Mouse (Mus musculus) MEL (cell line): ENCODE results near the gene Nlgn1. TPM values are rescaled to one million over a fixed set of nuclear protein-coding genes. Genes with fewer than 3 reads are reported as not detected.

Source experiments
- DNase-seq: peaks from one replicate; pipeline ENCODE4 v3.0.0; 2011; ENCODE audit warnings: low read depth, low spot score
- H3K27ac ChIP-seq: 2 replicates; pipeline ENCODE4 v1.5.1; 2012; ENCODE audit warnings: low read depth, mild to moderate bottlenecking, control low read depth, low read length, moderate library complexity; ENCODE audit not compliant: control insufficient read depth
- H3K27me3 ChIP-seq, 2 experiments: fragments of 150-350 bp in 1 of 2; sonication (generic) in 1 of 2; 2 replicates each; pipeline ENCODE4 v1.6.1; 2012; ENCODE audit warnings: low read length in 2 of 2, mild to moderate bottlenecking in 2 of 2, improper control_type of control experiment in 1 of 2, moderate library complexity in 1 of 2; ENCODE audit not compliant: insufficient read depth in 2 of 2, control insufficient read depth in 1 of 2
- H3K36me3 ChIP-seq, 2 experiments: 2 replicates each; pipeline ENCODE4 v1.6.1; 2012 to 2014; ENCODE audit warnings: low read length in 2 of 2, improper control_type of control experiment in 1 of 2, inconsistent platforms in 1 of 2, mild to moderate bottlenecking in 1 of 2; ENCODE audit not compliant: insufficient read depth in 2 of 2, control insufficient read depth in 1 of 2
- H3K4me1 ChIP-seq, 2 experiments: fragments of 150-350 bp in 1 of 2; sonication (generic) in 1 of 2; 2 replicates each; pipeline ENCODE4 v1.6.1; 2012; ENCODE audit warnings: low read length in 2 of 2, improper control_type of control experiment in 1 of 2, mild to moderate bottlenecking in 1 of 2; ENCODE audit not compliant: insufficient read depth in 2 of 2, control insufficient read depth in 1 of 2
- H3K4me3 ChIP-seq, 2 experiments: fragments of 150-350 bp in 1 of 2; sonication (generic) in 1 of 2; 2 replicates each; pipeline ENCODE4 v1.5.1; 2012; ENCODE audit warnings: low read depth in 2 of 2, low read length in 2 of 2, mild to moderate bottlenecking in 2 of 2, moderate library complexity in 2 of 2, control low read depth in 1 of 2, improper control_type of control experiment in 1 of 2; ENCODE audit not compliant: control insufficient read depth in 1 of 2, insufficient read depth in 1 of 2
- H3K79me2 ChIP-seq: 2 replicates; pipeline ENCODE4 v1.6.1; 2012; ENCODE audit warnings: mild to moderate bottlenecking, low read length, moderate library complexity; ENCODE audit not compliant: control insufficient read depth, poor library complexity, insufficient read depth
- H3K9ac ChIP-seq: 2 replicates; pipeline ENCODE4 v1.6.1; 2012; ENCODE audit warnings: low read depth, mild to moderate bottlenecking, control low read depth, low read length, moderate library complexity; ENCODE audit not compliant: control insufficient read depth, poor library complexity, severe bottlenecking
- H3K9me3 ChIP-seq: fragments of 150-350 bp; sonication (generic); replicated peaks from 2 replicates; pipeline ENCODE4 v1.6.1; 2012; ENCODE audit warnings: mild to moderate bottlenecking, low read length, improper control_type of control experiment, moderate library complexity; ENCODE audit not compliant: insufficient read depth
- BHLHE40 ChIP-seq: IDR thresholded peaks from 2 replicates; pipeline ENCODE4 v1.6.1; 2012; ENCODE audit warnings: low read depth, mild to moderate bottlenecking, inconsistent platforms, low read length, improper control_type of control experiment, borderline replicate concordance
- CHD1 ChIP-seq: IDR thresholded peaks from 2 replicates; pipeline ENCODE4 v1.6.1; 2012; ENCODE audit warnings: low read depth, mild to moderate bottlenecking, inconsistent platforms, low read length, improper control_type of control experiment
- CHD2 ChIP-seq: IDR thresholded peaks from 2 replicates; pipeline ENCODE4 v1.6.1; 2011; ENCODE audit warnings: low read length, improper control_type of control experiment
- CTCF ChIP-seq, 3 experiments: IDR thresholded peaks in 2 of 3; conservative IDR thresholded peaks in 1 of 3; 2 replicates each; pipeline ENCODE4 v1.5.1; 2011 to 2012; ENCODE audit warnings: low read length in 3 of 3, low read depth in 2 of 3, mild to moderate bottlenecking in 2 of 3, improper control_type of control experiment in 1 of 3, inconsistent platforms in 1 of 3, mixed read lengths in 1 of 3, moderate library complexity in 1 of 3; ENCODE audit not compliant: control insufficient read depth in 1 of 3, insufficient read depth in 1 of 3, poor library complexity in 1 of 3, severe bottlenecking in 1 of 3
- E2F4 ChIP-seq: IDR thresholded peaks from 2 replicates; pipeline ENCODE4 v1.6.1; 2011; ENCODE audit warnings: low read depth, low read length, improper control_type of control experiment, borderline replicate concordance
- ELF1 ChIP-seq: IDR thresholded peaks from 2 replicates; pipeline ENCODE4 v1.6.1; 2014; ENCODE audit warnings: low read depth, mild to moderate bottlenecking, inconsistent platforms, low read length, improper control_type of control experiment, moderate library complexity
- EP300 ChIP-seq, 2 experiments: IDR thresholded peaks; 2 replicates each; pipeline ENCODE4 v1.6.1; 2011; ENCODE audit warnings: improper control_type of control experiment in 2 of 2, low read length in 2 of 2, low read depth in 1 of 2, mild to moderate bottlenecking in 1 of 2
- ETS1 ChIP-seq: IDR thresholded peaks from 2 replicates; pipeline ENCODE4 v1.6.1; 2012; ENCODE audit warnings: low read depth, mild to moderate bottlenecking, inconsistent platforms, low read length, improper control_type of control experiment, moderate library complexity
- GABPA ChIP-seq: IDR thresholded peaks from 2 replicates; pipeline ENCODE4 v1.6.1; 2012; ENCODE audit warnings: low read depth, mild to moderate bottlenecking, inconsistent platforms, low read length, improper control_type of control experiment, moderate library complexity
- HCFC1 ChIP-seq: IDR thresholded peaks from 2 replicates; pipeline ENCODE4 v1.6.1; 2012; ENCODE audit warnings: low read depth, mild to moderate bottlenecking, inconsistent platforms, low read length, improper control_type of control experiment, moderate library complexity
- JUND ChIP-seq: IDR thresholded peaks from 2 replicates; pipeline ENCODE4 v1.6.1; 2011; ENCODE audit warnings: low read depth, mild to moderate bottlenecking, improper control_type of control experiment, low read length
- KAT2A ChIP-seq: conservative IDR thresholded peaks from 2 replicates; pipeline ENCODE4 v1.6.1; 2012; ENCODE audit warnings: low read depth, low read length, improper control_type of control experiment, inconsistent platforms
- MAX ChIP-seq: IDR thresholded peaks from 2 replicates; pipeline ENCODE4 v1.6.1; 2011; ENCODE audit warnings: low read length, improper control_type of control experiment
- MAZ ChIP-seq: IDR thresholded peaks from 2 replicates; pipeline ENCODE4 v1.6.1; 2012; ENCODE audit warnings: low read depth, mild to moderate bottlenecking, inconsistent platforms, low read length, improper control_type of control experiment
- MXI1 ChIP-seq: IDR thresholded peaks from 2 replicates; pipeline ENCODE4 v1.6.1; 2011; ENCODE audit warnings: mild to moderate bottlenecking, low read depth, low read length, improper control_type of control experiment
- NELFE ChIP-seq: IDR thresholded peaks from 2 replicates; pipeline ENCODE4 v1.6.1; 2011; ENCODE audit warnings: low read depth, low read length, improper control_type of control experiment
- NRF1 ChIP-seq: IDR thresholded peaks from 2 replicates; pipeline ENCODE4 v1.6.1; 2014; ENCODE audit warnings: low read depth, mild to moderate bottlenecking, inconsistent platforms, low read length, improper control_type of control experiment, moderate library complexity; ENCODE audit not compliant: poor library complexity, insufficient read depth, severe bottlenecking
- POLR2A ChIP-seq, 2 experiments: IDR thresholded peaks; 2 replicates each; pipeline ENCODE4 v1.6.1; 2011 to 2012; ENCODE audit warnings: low read length in 2 of 2, mild to moderate bottlenecking in 2 of 2, control low read depth in 1 of 2, improper control_type of control experiment in 1 of 2, low read depth in 1 of 2, moderate library complexity in 1 of 2; ENCODE audit not compliant: control insufficient read depth in 1 of 2, insufficient read depth in 1 of 2, poor library complexity in 1 of 2
- POLR2AphosphoS2 ChIP-seq: IDR thresholded peaks from 2 replicates; pipeline ENCODE4 v1.6.1; 2011; ENCODE audit warnings: low read length, improper control_type of control experiment
- RAD21 ChIP-seq: IDR thresholded peaks from 2 replicates; pipeline ENCODE4 v1.6.1; 2011; ENCODE audit warnings: mild to moderate bottlenecking, low read depth, low read length, improper control_type of control experiment
- RCOR1 ChIP-seq: IDR thresholded peaks from 2 replicates; pipeline ENCODE4 v1.6.1; 2012; ENCODE audit warnings: low read depth, mild to moderate bottlenecking, inconsistent platforms, low read length, improper control_type of control experiment
- SIN3A ChIP-seq: IDR thresholded peaks from 2 replicates; pipeline ENCODE4 v1.6.1; 2012; ENCODE audit warnings: low read length, improper control_type of control experiment, inconsistent platforms
- TAL1 ChIP-seq: IDR thresholded peaks from 2 replicates; pipeline ENCODE4 v1.6.1; 2012; ENCODE audit warnings: mild to moderate bottlenecking, inconsistent platforms, low read length, moderate library complexity, mixed read lengths
- TBP ChIP-seq: IDR thresholded peaks from 2 replicates; pipeline ENCODE4 v1.8.0; 2011; ENCODE audit warnings: low read depth, low read length, improper control_type of control experiment
- UBTF ChIP-seq: IDR thresholded peaks from 2 replicates; pipeline ENCODE4 v1.6.1; 2012; ENCODE audit warnings: low read depth, mild to moderate bottlenecking, inconsistent platforms, low read length, improper control_type of control experiment, moderate library complexity, borderline replicate concordance; ENCODE audit not compliant: insufficient read depth
- USF2 ChIP-seq, 2 experiments: IDR thresholded peaks; 2 replicates each; pipeline ENCODE4 v1.6.1; 2011 to 2012; ENCODE audit warnings: improper control_type of control experiment in 2 of 2, low read length in 2 of 2, borderline replicate concordance in 1 of 2, inconsistent platforms in 1 of 2, low read depth in 1 of 2, mild to moderate bottlenecking in 1 of 2; ENCODE audit not compliant: insufficient read depth in 1 of 2
- ZKSCAN1 ChIP-seq: IDR thresholded peaks from 2 replicates; pipeline ENCODE4 v1.6.1; 2012; ENCODE audit warnings: low read depth, mild to moderate bottlenecking, inconsistent platforms, low read length, improper control_type of control experiment, moderate library complexity
- ZNF384 ChIP-seq: IDR thresholded peaks from 2 replicates; pipeline ENCODE4 v1.6.1; 2012; ENCODE audit warnings: low read depth, mild to moderate bottlenecking, inconsistent platforms, low read length, improper control_type of control experiment
- polyA plus RNA-seq, 2 experiments: library from polyadenylated mRNA; stranded (reverse) in 1 of 2; unstranded in 1 of 2; fragments of >175 nt in 1 of 2; fragments of >200 nt in 1 of 2; gene quantifications; 2 replicates each; pipeline versions ENCODE4 v1.2.1 to v1.2.4; 2012; ENCODE audit warnings: low replicate concordance in 2 of 2, low read depth in 1 of 2; ENCODE audit not compliant: insufficient read length in 2 of 2, insufficient read depth in 1 of 2, missing spikeins in 1 of 2
- total RNA-seq: library from RNA; depleted of rRNA; stranded (reverse); fragments of 300-350 nt; gene quantifications from 2 replicates; pipeline ENCODE4 v1.2.3, GENCODE M21; 2012

Nlgn1 gene
- total and polyA plus RNA-seq, 3 experiments: not detected

DNA sequence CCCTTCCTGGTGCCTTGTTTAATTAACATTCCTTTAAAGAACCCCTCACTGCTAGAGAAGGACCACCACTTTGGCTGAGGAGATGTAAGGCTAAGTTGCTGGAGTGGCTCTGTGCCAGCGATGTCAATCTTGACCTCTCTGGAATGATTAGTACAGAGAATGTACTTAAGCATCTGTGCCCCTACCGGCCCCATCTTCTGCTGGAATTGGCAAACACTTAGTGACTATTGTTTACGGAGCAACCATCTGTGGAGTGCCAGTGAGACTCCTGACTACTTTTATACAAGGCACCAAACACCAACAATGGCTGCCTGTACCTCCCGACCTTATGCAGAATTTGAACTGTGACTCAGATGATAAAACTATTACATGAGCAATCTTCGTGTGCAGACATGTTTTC, 186.8 kb downstream of the Nlgn1 start:
- Histone ChIP-seq H3K4me3 (no peak overlapping the region), H3K36me3 (no peaks in the 10 kb centered on the region), H3K27ac (no peak overlapping the region), H3K4me1 (no peaks in the 10 kb centered on the region), H3K9ac (no peak overlapping the region), H3K27me3 (no peaks in the 10 kb centered on the region), H3K79me2 (no peaks in the 10 kb centered on the region), H3K9me3 (no peaks in the 10 kb centered on the region)
- TF ChIP-seq CHD2 (no peak), UBTF (no peak), POLR2A (IDR thresholded peaks at IDR 0.05; ENCODE audit: control insufficient read depth in 1 of 2, insufficient read depth in 1 of 2, low read depth in 1 of 2, low read length in 2 of 2, poor library complexity in 1 of 2) (no peak), ETS1 (no peak), POLR2AphosphoS2 (no peak), MXI1 (no peak), SIN3A (no peak), TAL1 (no peak), JUND (no peak), ELF1 (no peak), GABPA (no peak), TBP (no peak), NELFE (no peak), KAT2A (no peak), ZNF384 (no peak), ZKSCAN1 (no peak), RAD21 (no peak)
- no peak for DNase-seq

DNA sequence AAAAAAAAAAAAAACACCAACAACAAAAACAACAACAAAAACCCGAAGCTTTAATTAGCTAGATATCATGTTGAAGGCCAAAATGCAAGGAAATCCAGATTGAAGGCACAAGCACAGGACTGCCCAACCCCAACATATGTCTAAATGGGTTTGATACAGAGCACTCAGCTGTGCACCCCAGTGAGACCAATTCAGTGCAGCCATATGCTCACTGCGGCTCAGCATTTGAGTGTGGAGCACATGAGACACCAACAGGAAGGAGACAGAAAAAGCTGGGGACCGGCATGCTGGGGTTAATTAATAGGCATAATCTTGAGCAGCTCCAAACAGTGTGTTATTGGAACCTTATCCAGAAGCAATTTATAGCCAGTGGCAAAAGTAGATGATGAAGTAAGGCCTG, 190.7 kb downstream of the Nlgn1 start:
- Histone ChIP-seq H3K4me3 (no peak overlapping the region), H3K4me1 (no peaks in the 10 kb centered on the region), H3K36me3 (no peaks in the 10 kb centered on the region), H3K9me3 (no peaks in the 10 kb centered on the region), H3K9ac (no peak overlapping the region), H3K27me3 (peaks cover 0 to 2% of the 10 kb centered on the region in 2 experiments; a peak in 1 of 4 replicates), H3K79me2 (no peaks in the 10 kb centered on the region), H3K27ac (no peak overlapping the region)
- no peak for DNase-seq
- TF ChIP-seq BHLHE40: no peak
- no peak for TF ChIP-seq NRF1
- TF ChIP-seq POLR2A (IDR thresholded peaks at IDR 0.05; ENCODE audit: control insufficient read depth in 1 of 2, insufficient read depth in 1 of 2, low read depth in 1 of 2, low read length in 2 of 2, poor library complexity in 1 of 2): no peak
- no peak for TF ChIP-seq CHD2
- TF ChIP-seq MAX: no peak
- no peak for TF ChIP-seq E2F4
- no peak for TF ChIP-seq EP300 (IDR thresholded peaks at IDR 0.05; ENCODE audit: low read depth in 1 of 2, low read length in 2 of 2)
- no peak for TF ChIP-seq CTCF (IDR thresholded peaks at IDR 0.05 in 2 of 3, conservative IDR thresholded peaks at IDR 0.05 in 1 of 3; ENCODE audit: control insufficient read depth in 1 of 3, insufficient read depth in 1 of 3, low read depth in 2 of 3, low read length in 3 of 3, poor library complexity in 1 of 3, severe bottlenecking in 1 of 3)
- TF ChIP-seq HCFC1: no peak
- no peak for TF ChIP-seq USF2 (IDR thresholded peaks at IDR 0.05; ENCODE audit: borderline replicate concordance in 1 of 2, insufficient read depth in 1 of 2, low read depth in 1 of 2, low read length in 2 of 2)
- TF ChIP-seq RCOR1: no peak
- no peak for TF ChIP-seq CHD1
- no peak for TF ChIP-seq ETS1
- no peak for TF ChIP-seq RAD21
- TF ChIP-seq MAZ: no peak
- TF ChIP-seq KAT2A: no peak
